Mouse (Mus musculus): ENCODE measurements around the gene Elf2. TPM values are rescaled to one million over a fixed set of nuclear protein-coding genes. Genes with fewer than 3 reads are reported as not detected.

The Elf2 gene
- total and polyA plus RNA-seq, 3 experiments, result 31.2 to 41.2 (median 32.2) TPM

GRCm38 (mm10) chr3:51377878-51378664, 37.6 kb upstream of the Elf2 start:
- Histone ChIP-seq H3K9me3 (replicated peaks; ENCODE audit: low read length) (peaks cover 3% of the 10 kb centered on the region), H3K9ac (ENCODE audit: insufficient read depth, low read depth) (peak overlapping the region; percentile 41), H3K4me1 (ENCODE audit: control insufficient read depth in 1 of 2, insufficient read depth in 2 of 2) (peaks cover 0 to 17% of the 10 kb centered on the region in 2 experiments; a peak in 2 of 4 replicates), H3K27me3 (replicated peaks) (no peaks in the 10 kb centered on the region), H3K79me2 (replicated peaks; ENCODE audit: control insufficient read depth, extremely low read depth, insufficient read depth, poor library complexity, severe bottlenecking) (no peaks in the 10 kb centered on the region), H3K36me3 (replicated peaks in 1 of 2; ENCODE audit: control insufficient read depth in 1 of 2, insufficient read depth in 1 of 2, low read length in 1 of 2) (no peaks in the 10 kb centered on the region), H3K4me2 (ENCODE audit: insufficient read depth, low read depth, poor library complexity, severe bottlenecking) (peak overlapping the region; percentile 39), H3K4me3 (replicated peaks in 1 of 3; ENCODE audit: low read depth in 2 of 3, low read length in 2 of 3, poor library complexity in 1 of 3) (peak overlapping the region; percentile 45 to 88 (median 47)), H3K27ac (ENCODE audit: insufficient read depth, low read depth) (peak overlapping the region; percentile 38)
- dilution Hi-C loops (cut with MboI; ENCODE audit: extremely low pct_ligation_motif_present, extremely low pct_unique_long_range_greater_than_20kb, low sequenced_read_pairs) (no loop called here), in situ Hi-C loops (cut with MboI; ENCODE audit: low pct_ligation_motif_present, low pct_unique_long_range_greater_than_20kb, low sequenced_read_pairs) (loop anchor here (5.0 kb wide), 1 partner anchor 34 kb away; no protein-coding TSS in a partner anchor)
- DNase-seq (ENCODE audit: extremely low read depth), result peak; percentile 57
- 0 out of 2 replicates have a peak, but pooled peaks have one; percentile 6 for TF ChIP-seq ETS1 (conservative IDR thresholded peaks at IDR 0.05; ENCODE audit: low read depth, low read length)
- TF ChIP-seq USF2 (conservative IDR thresholded peaks at IDR 0.05; ENCODE audit: low read depth, low read length), result no peak
- no peak for TF ChIP-seq MAFK (IDR thresholded peaks at IDR 0.05; ENCODE audit: insufficient replicate concordance, low read length)
- TF ChIP-seq MEF2A (IDR thresholded peaks at IDR 0.05; ENCODE audit: borderline replicate concordance, low read depth, low read length), result no peak
- TF ChIP-seq POLR2AphosphoS2 (IDR thresholded peaks at IDR 0.05; ENCODE audit: low read depth, low read length), result no peak
- no peak for TF ChIP-seq NELFE (IDR thresholded peaks at IDR 0.05; ENCODE audit: low read depth, low read length)
- TF ChIP-seq ZMIZ1 (IDR thresholded peaks at IDR 0.05; ENCODE audit: low read depth, low read length), result no peak
- TF ChIP-seq CHD2 (IDR thresholded peaks at IDR 0.05; ENCODE audit: low read length), result no peak
- no peak for TF ChIP-seq RCOR1 (conservative IDR thresholded peaks at IDR 0.05; ENCODE audit: low read depth, low read length)
- TF ChIP-seq RAD21 (IDR thresholded peaks at IDR 0.05; ENCODE audit: low read depth, low read length), result peak; percentile 63
- TF ChIP-seq NRF1 (IDR thresholded peaks at IDR 0.05; ENCODE audit: low read depth, low read length), result no peak
- TF ChIP-seq IRF4 (IDR thresholded peaks at IDR 0.05; ENCODE audit: low read depth, low read length), result peak; percentile 42
- no peak for TF ChIP-seq GABPA (IDR thresholded peaks at IDR 0.05; ENCODE audit: insufficient replicate concordance, low read depth, low read length)
- TF ChIP-seq BHLHE40 (IDR thresholded peaks at IDR 0.05; ENCODE audit: low read depth, low read length), result 0 out of 2 replicates have a peak, but pooled peaks have one; percentile 19
- TF ChIP-seq CHD1 (IDR thresholded peaks at IDR 0.05; ENCODE audit: low read depth, low read length), result no peak
- no peak for TF ChIP-seq ZNF384 (IDR thresholded peaks at IDR 0.05; ENCODE audit: low read depth, low read length)
- TF ChIP-seq MYC (IDR thresholded peaks at IDR 0.05; ENCODE audit: low read depth, low read length), result peak; percentile 26; the same call in 1 of the 2 replicates
- no peak for TF ChIP-seq TBP (conservative IDR thresholded peaks at IDR 0.05; ENCODE audit: low read depth, low read length)
- no peak for TF ChIP-seq HCFC1 (IDR thresholded peaks at IDR 0.05; ENCODE audit: low read depth, low read length)
- TF ChIP-seq ELF1 (IDR thresholded peaks at IDR 0.05; ENCODE audit: low read depth, low read length), result no peak; the same call in 1 of the 2 replicates
- no peak for TF ChIP-seq USF1 (IDR thresholded peaks at IDR 0.05; ENCODE audit: low read depth, low read length)
- TF ChIP-seq MAX (IDR thresholded peaks at IDR 0.05; ENCODE audit: low read length), result 0 out of 2 replicates have a peak, but pooled peaks have one; percentile 26
- TF ChIP-seq ZKSCAN1 (IDR thresholded peaks at IDR 0.05; ENCODE audit: borderline replicate concordance, low read depth, low read length), result no peak
- TF ChIP-seq SMC3 (IDR thresholded peaks at IDR 0.05; ENCODE audit: low read depth, low read length), result peak; percentile 43
- no peak for TF ChIP-seq JUN (IDR thresholded peaks at IDR 0.05; ENCODE audit: insufficient read depth, low read depth, low read length)
- no peak for TF ChIP-seq PAX5 (IDR thresholded peaks at IDR 0.05; ENCODE audit: low read length)
- peak; percentile 24 to 80; a peak in 2 of 4 replicates for TF ChIP-seq CTCF (conservative IDR thresholded peaks at IDR 0.05 in 1 of 2, IDR thresholded peaks at IDR 0.05 in 1 of 2; ENCODE audit: low read depth in 2 of 2, low read length in 2 of 2)
- TF ChIP-seq UBTF (IDR thresholded peaks at IDR 0.05; ENCODE audit: low read depth, low read length), result no peak
- no peak for TF ChIP-seq MAZ (IDR thresholded peaks at IDR 0.05; ENCODE audit: low read depth, low read length)
- no peak for TF ChIP-seq KAT2A (IDR thresholded peaks at IDR 0.05; ENCODE audit: insufficient replicate concordance, low read length)
- TF ChIP-seq E2F4 (IDR thresholded peaks at IDR 0.05; ENCODE audit: insufficient replicate concordance, low read depth, low read length), result no peak
- peak; percentile 67 for TF ChIP-seq MXI1 (IDR thresholded peaks at IDR 0.05; ENCODE audit: low read depth, low read length)
- no peak for TF ChIP-seq EP300 (IDR thresholded peaks at IDR 0.05; ENCODE audit: low read length)
- peak; percentile 69 for TF ChIP-seq SIN3A (IDR thresholded peaks at IDR 0.05; ENCODE audit: low read length)
- TF ChIP-seq TCF12 (IDR thresholded peaks at IDR 0.05; ENCODE audit: low read depth, low read length), result no peak
- no peak for TF ChIP-seq POLR2A (IDR thresholded peaks at IDR 0.05; ENCODE audit: low read depth, low read length)
- no peak for TF ChIP-seq ZC3H11A (IDR thresholded peaks at IDR 0.05; ENCODE audit: low read depth, low read length)
- TF ChIP-seq JUND (conservative IDR thresholded peaks at IDR 0.05; ENCODE audit: low read depth, low read length), result no peak
